Mouse (Mus musculus): ENCODE measurements around the gene Olfr223.
"Not testable (repeated sequence)": the region's sequence is repeated elsewhere in the genome, so short reads cannot be mapped to it uniquely, and the experiment has no call there.

Olfr223 gene

DNA sequence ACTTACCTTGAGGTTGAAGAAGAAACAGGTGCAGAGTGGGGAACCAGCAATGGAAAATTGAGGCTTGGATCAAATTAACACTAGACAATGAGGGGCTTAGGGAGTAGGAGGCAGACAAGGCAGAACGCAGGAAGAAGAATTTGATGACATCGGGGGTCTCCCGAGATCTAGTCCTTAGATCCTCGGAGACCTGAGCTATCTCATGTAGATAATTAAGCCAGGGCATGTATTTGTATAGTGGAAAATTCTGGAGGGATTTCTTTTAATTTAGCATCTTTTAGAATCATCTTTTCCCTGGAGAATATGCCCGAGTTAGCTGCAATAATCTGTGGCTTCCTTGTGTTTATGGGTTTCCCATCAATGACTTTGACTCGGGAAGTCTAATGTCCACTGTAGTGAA is at the start of gene Olfr223:
Olfr223 (minus strand) TSS at position 101 of the 400 bp plus-strand sequence.
- no peak for DNase-seq (ENCODE audit: low spot score in 2 of 2)

DNA sequence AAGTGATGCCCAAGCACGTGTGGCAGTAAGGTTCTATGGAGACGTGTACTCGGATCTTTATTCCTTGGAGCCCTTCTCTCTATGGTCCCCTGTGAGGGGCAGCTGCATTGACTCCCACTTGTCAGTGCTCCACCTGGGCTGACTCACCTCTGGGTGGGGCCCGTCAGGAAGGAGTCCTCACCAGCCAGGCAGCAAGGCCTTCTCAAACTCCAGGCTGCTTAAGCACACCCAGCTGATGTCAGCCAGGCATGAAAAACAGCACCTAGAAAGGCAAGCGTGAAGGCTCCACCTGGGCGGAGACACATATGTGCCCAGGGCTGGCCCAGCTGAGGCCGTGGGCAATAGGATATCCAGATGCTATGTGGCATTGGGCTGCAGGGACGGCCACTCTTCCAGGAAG is 49.3 kb upstream of the Olfr223 start:
- no peak for DNase-seq (ENCODE audit: low spot score in 2 of 2)

DNA sequence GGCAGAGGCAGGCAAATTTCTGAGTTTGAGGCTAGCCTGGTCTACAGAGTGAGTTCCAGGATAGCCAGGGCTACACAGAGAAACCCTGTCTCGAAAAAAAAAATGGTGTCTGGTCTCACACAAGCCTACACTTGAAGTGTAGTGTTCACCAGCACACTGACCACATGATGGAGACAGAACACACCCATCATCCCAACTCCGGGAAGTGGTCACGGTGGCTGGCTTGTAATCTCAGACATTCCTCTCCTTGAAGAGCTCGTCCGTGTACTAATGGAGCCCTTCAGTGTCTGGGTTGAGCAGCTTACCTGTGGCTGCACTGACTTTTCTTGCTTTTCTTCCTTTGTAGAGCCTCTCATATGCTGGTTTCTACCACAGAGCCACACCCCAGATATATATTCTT is 48.1 kb upstream of the Olfr223 start:
- DNase-seq (ENCODE audit: low spot score in 2 of 2) = no peak

DNA sequence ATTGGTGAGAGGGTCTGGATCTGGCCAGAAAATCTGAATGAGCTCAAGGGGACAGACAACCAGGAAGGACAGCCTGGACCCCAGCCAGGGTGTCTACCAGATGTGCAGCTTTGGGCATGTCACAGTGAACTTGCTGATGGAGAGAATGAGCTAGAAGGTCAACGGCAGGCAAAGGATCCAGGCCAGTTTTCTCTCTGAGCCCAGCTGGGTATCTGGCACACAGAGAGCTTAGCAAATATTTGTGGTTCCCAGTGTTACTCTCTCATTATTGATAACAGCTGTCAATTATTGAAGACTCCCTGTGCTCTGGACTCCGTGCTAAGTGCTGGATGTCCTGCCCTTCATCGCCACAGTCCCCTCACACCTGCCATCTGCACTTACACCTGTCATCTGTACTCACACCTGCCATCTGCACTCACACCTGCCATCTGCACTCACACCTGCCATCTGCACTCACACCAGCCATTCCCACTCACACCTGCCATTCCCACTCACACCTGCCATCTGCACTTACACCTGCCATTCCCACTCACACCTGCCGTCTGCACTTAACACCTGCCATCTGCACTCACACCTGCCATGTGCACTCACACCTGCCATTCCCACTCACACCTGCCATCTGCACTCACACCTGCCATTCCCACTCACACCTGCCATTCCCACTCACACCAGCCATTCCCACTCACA is 47.0 kb upstream of the Olfr223 start:
- DNase-seq (ENCODE audit: low spot score in 2 of 2) = no peak

DNA sequence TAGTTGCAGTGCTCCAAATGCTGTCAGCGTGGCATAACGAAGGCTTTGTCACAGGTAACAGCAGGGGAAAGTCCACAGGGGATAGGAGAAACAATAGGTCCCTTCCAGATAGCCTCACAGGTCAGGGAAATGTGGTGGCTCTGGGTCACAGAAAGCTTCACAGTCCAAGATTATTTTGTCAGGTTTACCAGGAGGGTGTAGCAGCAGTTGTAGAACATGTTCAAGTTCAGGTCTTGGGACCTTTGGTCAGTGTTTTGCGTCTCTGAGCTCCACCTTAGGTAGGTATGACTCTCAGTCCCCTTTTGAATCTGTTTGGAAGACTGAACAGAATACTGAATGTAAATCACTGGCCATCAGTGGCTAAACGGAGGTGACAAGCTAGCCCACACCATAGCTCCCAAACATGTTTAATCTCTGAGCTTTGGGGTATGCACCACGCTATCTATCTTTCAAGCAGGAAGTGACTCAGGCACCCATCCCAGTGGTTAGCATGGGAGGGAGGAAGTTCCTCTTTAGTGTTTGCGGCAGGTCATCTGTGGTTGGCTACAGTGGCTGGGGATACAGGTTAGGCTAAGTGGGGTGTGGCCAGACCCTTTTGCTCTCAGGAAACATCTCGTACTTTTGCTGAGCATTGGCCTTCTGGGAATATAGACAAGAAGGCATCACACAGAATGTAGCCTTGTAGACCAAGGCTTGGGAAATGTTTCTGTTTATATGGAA is 43.8 kb upstream of the Olfr223 start:
- no peak for DNase-seq (ENCODE audit: low spot score in 2 of 2)

DNA sequence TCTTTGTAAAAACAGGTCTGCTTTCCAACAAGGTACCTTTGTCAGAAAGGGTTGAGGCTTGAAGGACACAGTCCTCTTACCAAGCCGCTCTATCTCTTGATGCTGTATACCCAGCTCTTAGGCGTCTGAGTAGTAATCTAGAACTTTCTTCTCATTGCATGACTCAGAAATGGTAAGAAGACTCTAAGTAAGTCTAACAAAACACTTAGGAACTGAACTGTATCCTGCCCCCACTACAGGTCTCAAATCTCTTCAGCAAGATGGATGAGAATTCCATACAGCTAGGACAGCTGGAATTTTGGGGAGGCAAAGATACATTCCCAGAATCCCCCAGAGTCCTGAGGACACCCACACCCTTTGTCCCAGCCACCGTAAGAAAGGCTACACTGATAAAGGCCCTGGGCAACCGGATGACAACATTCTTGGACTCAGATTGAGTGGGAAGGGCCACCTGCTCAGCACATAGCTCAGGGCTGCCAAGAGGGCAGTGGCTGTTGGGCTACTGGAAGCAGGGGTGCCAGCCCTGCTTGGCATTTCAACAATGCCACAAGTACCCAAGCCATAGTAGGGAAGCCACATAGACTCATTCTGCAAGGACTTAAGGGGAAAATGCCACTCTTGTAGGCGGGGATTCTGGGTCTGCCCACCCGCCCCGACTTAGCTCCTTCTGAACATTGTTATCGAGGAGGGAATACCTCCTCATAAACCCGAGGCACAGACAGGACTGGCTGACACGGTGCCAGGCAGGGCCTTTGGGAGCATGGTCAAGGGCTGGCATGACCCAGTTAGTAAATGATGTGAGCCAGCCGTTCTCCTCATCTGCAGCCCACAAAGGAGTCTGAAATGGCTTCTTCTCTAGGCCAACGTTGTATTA is 43.0 kb upstream of the Olfr223 start:
- DNase-seq (ENCODE audit: low spot score in 2 of 2) = no peak

DNA sequence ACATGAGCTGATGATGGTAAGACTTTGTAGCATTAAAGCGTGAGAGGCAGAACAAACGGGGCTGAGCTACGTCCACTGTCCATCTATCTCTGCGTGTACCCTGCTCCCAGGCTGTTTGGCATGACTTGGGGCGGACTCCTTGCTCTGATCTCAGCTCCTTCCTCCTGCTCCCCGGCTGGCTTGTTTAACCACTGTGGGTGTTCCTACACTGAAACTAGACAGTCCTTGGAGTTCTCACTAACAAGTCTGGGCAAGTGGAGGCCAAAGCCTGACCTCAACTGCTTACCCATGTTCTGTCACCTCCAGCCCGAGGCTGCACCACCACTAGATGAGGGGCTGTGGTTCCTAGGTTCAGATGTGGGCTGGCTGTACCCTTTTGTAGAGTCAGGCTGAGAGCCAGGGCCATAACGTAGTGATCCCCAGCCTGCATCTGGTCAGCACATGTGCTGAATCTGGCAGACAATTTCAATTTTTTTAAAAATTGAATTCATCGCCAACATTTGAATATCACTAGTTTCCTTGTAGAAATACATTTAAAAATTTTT is 42.2 kb upstream of the Olfr223 start:
- no peak for DNase-seq (ENCODE audit: low spot score in 2 of 2)

DNA sequence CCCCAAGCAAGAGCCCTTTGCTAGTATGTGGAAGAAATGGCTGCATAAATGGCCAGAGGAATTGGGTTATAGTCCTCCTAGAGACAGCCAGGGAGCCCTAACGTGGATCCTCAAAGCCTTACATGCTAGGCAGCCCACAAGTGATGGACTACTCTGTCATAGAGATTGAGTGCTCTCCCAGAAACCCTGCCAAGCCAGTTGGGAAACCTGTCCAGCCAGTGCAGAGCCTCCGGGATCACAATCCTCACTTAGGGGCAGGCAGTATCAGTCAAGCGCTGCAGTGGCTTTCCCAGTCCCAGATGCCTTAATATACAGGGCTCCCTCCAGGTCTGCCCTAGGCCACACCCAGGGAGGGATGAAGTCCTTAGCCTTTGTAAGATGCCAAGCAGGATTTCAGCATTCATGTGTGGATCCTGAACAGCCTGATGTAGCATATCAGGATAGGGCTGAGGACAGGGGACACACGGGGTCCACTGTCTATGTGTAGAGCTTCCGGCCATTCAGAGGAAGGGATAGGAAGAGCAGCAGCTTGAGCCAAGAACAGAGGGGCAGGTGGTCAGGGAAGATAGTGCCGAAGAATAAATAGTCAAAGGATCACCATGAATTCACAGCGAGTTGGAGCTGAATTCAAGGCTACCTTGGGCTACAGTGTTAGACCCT is 41.0 kb upstream of the Olfr223 start:
- no peak for DNase-seq (ENCODE audit: low spot score in 2 of 2)

DNA sequence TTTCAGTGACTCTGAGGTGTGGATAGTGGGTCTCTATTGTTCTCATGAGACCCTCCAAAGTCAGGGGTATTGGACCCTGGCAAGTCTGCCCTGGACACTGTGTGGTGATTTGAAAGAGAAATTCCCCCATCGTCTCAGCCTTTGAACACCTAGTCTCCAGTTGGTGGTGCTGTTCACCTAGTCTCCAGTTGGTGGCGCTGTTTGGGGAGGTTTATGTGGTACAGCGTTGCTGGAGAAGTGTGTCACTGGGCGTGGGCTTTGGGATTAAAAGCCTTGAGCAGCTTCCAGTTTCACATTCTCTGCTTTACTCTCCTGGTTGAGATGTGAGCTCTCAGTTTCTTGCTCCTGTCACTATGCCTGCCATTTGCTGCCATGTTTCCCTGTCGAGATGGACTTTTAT is 39.9 kb upstream of the Olfr223 start:
- DNase-seq (ENCODE audit: low spot score in 2 of 2) = peak in 1 of 2 experiments; percentile 19

DNA sequence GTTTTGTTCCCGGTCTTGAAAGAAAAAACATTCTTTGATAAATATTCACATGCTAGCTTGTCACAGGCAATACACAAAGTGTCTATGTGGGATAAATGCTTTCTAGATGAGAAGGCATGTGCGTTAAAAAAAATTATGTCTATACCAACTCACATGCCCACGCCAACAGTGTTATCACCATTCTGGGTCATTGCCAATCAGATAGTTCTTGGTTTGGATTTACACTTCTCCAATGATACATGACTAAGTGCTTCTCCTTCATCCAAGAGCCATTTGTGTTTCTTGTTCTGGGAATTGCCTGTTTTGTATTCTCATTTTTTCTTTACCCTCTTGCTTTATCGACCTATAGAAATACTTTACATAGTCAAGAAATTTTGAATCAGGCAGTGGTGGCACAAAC is 38.9 kb upstream of the Olfr223 start:
- no peak for DNase-seq (ENCODE audit: low spot score in 2 of 2)

DNA sequence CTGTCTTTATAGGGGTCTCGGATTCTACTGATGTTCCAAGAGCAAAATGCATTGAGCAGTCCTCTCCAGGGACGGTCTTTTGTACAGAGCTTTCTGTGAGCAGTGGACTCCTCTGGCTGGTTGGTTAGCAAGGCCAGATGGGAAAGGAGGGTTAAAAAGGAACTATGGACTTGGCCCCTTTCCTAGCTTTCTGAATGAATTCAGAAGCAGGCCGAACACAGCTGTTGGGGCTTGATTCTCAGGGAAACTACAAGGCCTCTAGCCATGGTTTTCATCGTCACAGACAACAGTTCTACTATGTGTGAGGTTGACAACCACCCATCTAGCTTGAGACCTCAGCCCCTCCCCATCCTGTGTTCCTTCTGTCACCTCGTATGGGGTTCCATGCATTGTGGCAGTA is 36.8 kb upstream of the Olfr223 start:
- DNase-seq (ENCODE audit: low spot score in 2 of 2) = no peak

DNA sequence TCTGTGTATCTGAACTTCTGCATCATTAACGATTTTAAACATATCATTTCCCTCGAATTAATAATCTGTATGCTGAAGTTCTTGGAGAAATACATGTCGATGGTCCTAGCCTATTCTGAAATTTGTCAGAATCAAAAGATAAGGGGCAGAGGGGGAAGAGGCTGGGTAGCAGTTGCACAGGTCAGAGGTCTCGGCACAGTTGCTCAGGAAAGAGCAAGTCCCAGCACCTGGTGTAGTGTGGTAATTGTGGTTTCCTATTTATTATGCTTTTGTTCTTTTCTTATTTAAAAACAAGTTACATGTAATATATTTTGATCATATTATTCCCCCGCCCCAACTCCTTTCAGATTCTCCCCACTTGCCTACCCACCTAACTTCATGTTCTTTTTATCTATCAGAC is 35.1 kb upstream of the Olfr223 start:
- no peak for DNase-seq (ENCODE audit: low spot score in 2 of 2)

DNA sequence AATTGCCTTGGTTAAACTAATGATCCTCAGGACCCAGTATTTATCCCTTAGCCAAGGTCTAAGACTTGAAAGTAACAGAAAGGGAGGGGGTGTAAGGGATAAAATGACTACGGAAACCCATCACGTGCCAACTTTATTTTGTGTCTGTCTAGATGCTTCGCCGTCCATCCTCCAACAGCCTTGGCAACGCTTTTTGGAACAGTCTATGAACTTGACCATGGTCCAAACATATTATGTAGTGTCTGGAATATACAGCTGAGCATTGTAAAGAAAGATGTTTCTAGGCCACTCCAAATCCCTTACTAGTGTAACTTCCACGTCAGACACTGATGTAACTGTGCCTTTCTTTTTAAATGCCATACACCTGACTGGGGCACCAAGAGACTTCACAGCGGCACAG is 33.1 kb upstream of the Olfr223 start:
- no peak for DNase-seq (ENCODE audit: low spot score in 2 of 2)

DNA sequence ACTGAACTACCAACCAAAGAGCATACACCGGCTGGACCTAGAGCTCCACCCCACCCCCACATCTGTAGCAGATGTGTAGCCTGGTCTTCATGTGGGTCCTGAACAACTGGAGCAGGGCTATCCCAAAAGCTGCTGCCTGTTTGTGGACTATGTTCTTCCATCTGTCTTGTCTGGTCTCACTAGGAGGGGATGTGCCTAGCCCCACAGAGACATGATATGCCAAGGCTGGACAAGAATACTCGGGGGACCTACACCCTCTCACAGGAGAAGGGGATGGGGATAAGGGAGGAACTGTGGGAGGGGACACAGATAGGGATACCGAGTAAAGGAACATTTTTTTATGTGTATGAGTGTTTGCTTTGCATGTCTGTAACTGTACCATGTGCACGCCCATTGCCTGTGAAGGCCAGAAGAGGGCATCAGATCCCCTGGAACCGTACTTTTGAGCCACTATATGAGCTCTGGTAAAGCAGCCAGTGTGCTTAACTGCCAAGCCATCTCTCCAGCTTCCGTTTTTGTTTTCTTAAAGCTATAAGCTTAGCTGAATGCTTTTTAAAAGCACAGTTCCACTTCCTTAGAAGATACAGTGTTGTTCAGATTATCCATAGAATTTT is 31.0 kb upstream of the Olfr223 start:
- peak; percentile 23 to 61 for DNase-seq (ENCODE audit: low spot score in 2 of 2)

DNA sequence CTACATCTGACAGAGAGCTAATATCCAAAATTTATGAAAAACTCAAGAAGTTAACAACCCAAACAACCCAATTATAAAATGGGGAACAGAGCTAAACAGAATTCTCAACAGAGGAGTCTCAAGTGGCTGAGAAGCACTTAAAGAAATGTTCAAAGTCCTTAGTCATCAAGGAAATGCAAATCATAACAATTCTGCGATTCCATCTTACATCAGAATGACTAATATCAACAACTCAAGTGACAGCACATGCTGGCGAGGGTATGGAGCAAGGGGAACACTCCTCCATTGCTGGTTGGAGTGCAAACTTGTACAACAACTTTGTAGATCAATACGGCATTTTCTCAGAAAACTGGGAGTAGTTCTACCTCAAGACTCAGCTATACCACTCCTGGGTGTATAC is 29.1 kb upstream of the Olfr223 start:
- no peak for DNase-seq (ENCODE audit: low spot score in 2 of 2)

DNA sequence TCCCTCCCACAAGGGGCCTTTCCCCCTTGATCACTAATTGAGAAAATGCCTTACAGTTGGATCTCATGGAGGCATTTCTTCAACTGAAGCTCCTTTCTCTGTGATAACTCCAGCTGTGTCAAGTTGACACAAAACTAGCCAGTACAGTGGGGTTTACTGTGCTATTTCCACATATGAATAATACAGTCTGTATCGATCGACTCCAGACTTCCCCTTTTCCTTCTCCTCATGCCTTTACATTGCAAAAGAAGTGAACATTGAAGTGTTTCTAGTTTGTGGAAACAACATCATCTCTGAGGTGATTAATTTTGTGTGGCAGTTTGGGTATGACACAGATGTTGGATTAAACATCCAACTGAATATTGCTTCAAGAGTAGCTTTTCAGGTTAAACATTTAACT is 23.9 kb upstream of the Olfr223 start:
- not testable (repeated sequence) for DNase-seq (ENCODE audit: low spot score in 2 of 2)

DNA sequence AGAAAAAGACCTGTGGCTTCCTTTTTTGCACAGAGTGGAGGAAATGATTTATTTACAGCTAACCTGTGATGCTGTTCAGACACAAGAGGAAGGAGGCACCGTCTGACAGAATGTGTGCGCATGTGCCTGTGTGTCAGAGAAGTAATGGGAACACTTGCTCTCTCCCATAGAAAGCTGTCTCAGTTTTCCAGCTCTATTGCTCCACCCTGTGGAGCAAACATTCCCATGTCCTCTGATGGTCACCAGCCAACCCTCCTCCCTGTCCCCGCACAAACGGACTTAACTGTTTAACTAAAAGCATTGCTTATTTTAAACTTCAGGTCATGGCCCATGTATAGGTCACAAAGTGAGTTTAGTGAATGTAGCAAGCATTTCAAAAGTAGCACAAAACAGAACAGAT is 21.0 kb upstream of the Olfr223 start:
- peak in 1 of 2 experiments; percentile 19 for DNase-seq (ENCODE audit: low spot score in 2 of 2)

DNA sequence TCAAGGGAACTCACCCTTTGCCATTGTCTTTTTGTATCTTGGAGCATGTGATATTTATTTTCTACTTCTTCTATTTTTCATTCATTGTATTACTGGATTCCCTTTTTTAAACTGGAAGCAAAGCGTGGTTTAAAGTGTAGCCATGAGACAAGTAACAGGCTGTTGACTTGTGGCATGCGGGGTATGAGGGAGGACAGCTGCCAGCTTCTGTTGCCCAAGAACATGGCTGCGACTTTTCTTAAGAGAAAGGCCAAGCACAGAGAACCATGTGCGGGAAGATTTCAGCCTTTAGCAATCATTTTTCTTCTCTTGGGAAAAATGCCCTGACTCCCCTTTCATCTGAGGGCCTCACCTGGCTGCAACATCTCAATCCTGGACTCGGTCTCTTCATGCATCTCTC is 18.6 kb upstream of the Olfr223 start:
- no peak for DNase-seq (ENCODE audit: low spot score in 2 of 2)

DNA sequence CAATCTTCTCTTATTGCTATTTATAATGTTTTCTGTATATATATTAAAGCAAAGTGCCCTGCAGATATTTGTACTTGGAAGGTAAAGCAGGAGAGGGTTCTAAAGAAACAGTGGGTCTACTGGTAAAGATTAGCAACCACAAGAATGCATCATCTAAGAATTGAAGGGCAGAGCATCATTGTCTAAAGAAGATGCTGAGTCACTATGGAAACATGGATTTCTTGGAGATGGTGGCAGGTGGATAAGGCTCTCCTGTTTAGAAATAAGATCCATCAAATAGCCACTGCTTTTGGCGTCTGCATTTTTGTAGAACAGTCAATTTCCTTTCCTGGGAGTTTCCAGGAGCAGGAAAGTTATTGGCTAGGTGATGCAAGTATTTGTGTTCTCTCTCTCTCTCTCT is 9.2 kb upstream of the Olfr223 start:
- DNase-seq (ENCODE audit: low spot score in 2 of 2) = no peak

DNA sequence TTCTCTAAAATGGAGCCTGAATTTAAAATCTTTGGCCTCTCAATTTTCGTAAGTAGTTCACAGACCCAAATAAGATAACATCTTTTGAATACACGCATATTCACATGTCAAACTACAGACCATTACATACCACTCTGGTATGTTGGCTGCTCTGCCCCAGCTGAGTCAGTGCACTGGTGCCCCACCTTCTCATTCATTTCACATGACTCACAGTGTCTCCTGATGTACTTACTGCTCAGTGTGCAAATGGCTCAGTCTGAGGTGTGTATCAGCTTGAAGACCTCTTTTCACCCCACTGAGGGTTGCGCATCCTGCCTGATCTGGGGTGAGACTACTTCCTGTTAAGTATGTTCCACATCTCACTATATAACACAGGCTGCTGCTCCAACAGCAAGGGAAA is 7.8 kb upstream of the Olfr223 start:
- DNase-seq (ENCODE audit: low spot score in 2 of 2) = no peak

DNA sequence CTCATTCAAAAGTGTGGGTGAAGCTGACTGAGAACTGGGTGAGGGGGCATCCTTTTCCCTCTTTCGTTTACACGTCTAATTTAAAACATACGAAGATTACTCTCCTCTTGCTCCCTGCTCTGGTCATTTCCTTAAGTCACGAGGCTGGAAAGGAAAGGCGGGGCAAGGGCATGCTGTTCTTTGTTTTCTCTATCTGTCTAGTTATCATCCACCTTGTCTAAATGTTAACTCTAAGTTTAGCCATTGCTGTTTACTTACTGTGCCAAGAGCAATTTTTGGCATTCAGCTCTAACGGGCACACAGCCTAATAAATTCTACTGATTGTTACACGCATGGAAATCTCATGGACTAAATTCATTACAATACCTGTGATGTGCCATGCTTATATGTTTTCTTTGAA is 6.1 kb upstream of the Olfr223 start:
- no peak for DNase-seq (ENCODE audit: low spot score in 2 of 2)
